Mouse (Mus musculus) lung, postnatal 0 days (tissue): ENCODE results near the gene Nup98. TPM values are rescaled to one million over a fixed set of nuclear protein-coding genes. Genes with fewer than 3 reads are reported as not detected.

Experiments used
- ATAC-seq: fragments of 200-750 bp; cut with Nextera tagmentation; 2 replicates; pipeline ENCODE4 v1.8.0; 2017; ENCODE audit warnings: moderate library complexity
- DNase-seq: peaks from one replicate; pipeline ENCODE4 v3.0.0-alpha.2; 2016; ENCODE audit warnings: low spot score
- H3K27ac ChIP-seq: fragments of 300-500 bp; sonication (generic); 2 replicates; pipeline ENCODE4 v1.5.1; 2014; ENCODE audit warnings: antibody characterized with exemption, mild to moderate bottlenecking, low read length, mixed read lengths
- H3K27me3 ChIP-seq: fragments of 300-500 bp; sonication (generic); replicated peaks from 2 replicates; pipeline ENCODE4 v1.6.1; 2014; ENCODE audit warnings: low read length, mixed read lengths; ENCODE audit not compliant: insufficient read depth
- H3K36me3 ChIP-seq: fragments of 300-500 bp; sonication (generic); 2 replicates; pipeline ENCODE4 v1.6.1; 2014; ENCODE audit warnings: low read length, mixed read lengths; ENCODE audit not compliant: insufficient read depth
- H3K4me1 ChIP-seq: fragments of 300-500 bp; sonication (generic); 2 replicates; pipeline ENCODE4 v1.6.1; 2014; ENCODE audit warnings: antibody characterized with exemption, low read depth, low read length, mixed read lengths; ENCODE audit not compliant: insufficient read depth
- H3K4me2 ChIP-seq: fragments of 300-500 bp; sonication (generic); replicated peaks from 2 replicates; pipeline ENCODE4 v1.6.1; 2014; ENCODE audit warnings: low read depth, mild to moderate bottlenecking, low read length, moderate library complexity, mixed read lengths
- H3K4me3 ChIP-seq: fragments of 300-500 bp; sonication (generic); 2 replicates; pipeline ENCODE4 v1.5.1; 2014; ENCODE audit warnings: low read depth, low read length
- H3K9ac ChIP-seq: fragments of 300-500 bp; sonication (generic); replicated peaks from 2 replicates; pipeline ENCODE4 v1.6.1; 2014; ENCODE audit warnings: low read depth, mild to moderate bottlenecking
- H3K9me3 ChIP-seq: fragments of 300-500 bp; sonication (generic); 2 replicates; pipeline ENCODE4 v1.6.1; 2016; ENCODE audit warnings: low read length, mixed read lengths
- CTCF ChIP-seq: IDR thresholded peaks from 2 replicates; pipeline ENCODE4 v1.5.1; 2016; ENCODE audit warnings: antibody characterized with exemption, mild to moderate bottlenecking
- EP300 ChIP-seq: IDR thresholded peaks from 2 replicates; pipeline ENCODE4 v1.6.1; 2016; ENCODE audit warnings: antibody characterized with exemption, mild to moderate bottlenecking, control low read depth
- WGBS: fragments of 180-500 bp; shearing (Covaris S2); extraction: QIAGEN DNeasy Blood & Tissue Kit; methylation state at CpG from one replicate; pipeline ENCODE4 v1.1.7; 2014; 5-methylcytosine and 5-hydroxymethylcytosine counted together
- polyA plus RNA-seq: library from polyadenylated mRNA; unstranded; fragments of >200 nt; fragmentation: Nextera tagmentation; extraction: Ambion mirVana; gene quantifications from 2 replicates; pipeline ENCODE4 v1.2.1, GENCODE M21; 2015

The Nup98 gene
- polyA plus RNA-seq, 1 experiment from 2014 or later = 15.5 TPM

DNA sequence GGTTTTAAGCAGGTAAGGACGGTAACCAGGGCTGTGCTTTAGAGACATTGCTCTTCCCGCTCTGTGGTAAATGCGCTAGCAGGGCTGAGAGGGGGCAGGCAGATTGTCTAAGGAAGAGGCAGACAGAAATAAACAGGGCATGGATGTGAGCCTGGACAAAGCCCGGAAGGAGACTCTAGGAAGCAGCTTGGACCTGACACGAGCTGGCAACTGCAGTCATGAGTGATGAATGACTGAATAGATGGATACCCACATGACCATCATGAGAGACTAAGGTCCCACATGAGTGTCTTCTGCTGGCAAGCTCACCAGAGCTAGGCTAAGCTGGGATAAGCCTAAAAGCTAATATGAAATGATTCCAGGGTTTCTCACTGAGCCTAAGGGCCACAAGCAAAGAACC is 105.8 kb downstream of the Nup98 start:
- H3K4me3 ChIP-seq = no peak overlapping the region
- WGBS = 44% methylated on average over 5 of the region's 5 CpGs
- H3K27me3 ChIP-seq = no peaks in the 10 kb centered on the region
- H3K36me3 ChIP-seq = no peaks in the 10 kb centered on the region
- DNase-seq (peak; percentile 23), ATAC-seq (peak; percentile 41; the same call in 1 of the 2 replicates)
- H3K9ac ChIP-seq = no peak overlapping the region
- H3K9me3 ChIP-seq = no peaks in the 10 kb centered on the region
- peaks cover 14% of the 10 kb centered on the region for H3K4me1 ChIP-seq
- no peak overlapping the region for H3K27ac ChIP-seq
- peak; percentile 12; the same call in 1 of the 2 replicates for TF ChIP-seq EP300
- no peak for TF ChIP-seq CTCF
- no peak overlapping the region for H3K4me2 ChIP-seq

- Histone ChIP-seq H3K36me3 (no peaks in the 10 kb centered on the region), H3K27ac (no peak overlapping the region), H3K4me2 (no peak overlapping the region), H3K27me3 (no peaks in the 10 kb centered on the region), H3K9me3 (no peaks in the 10 kb centered on the region), H3K4me1 (peaks cover 14% of the 10 kb centered on the region), H3K9ac (no peak overlapping the region), H3K4me3 (no peak overlapping the region)
- 51% methylated on average over 2 of the region's 2 CpGs for WGBS
- TF ChIP-seq EP300 (no peak), CTCF (no peak)
- ATAC-seq = no peak
- no peak for DNase-seq
Observed at GRCm38 (mm10) chr7:102103555-102103954, 106.4 kb downstream of the Nup98 start.

- TF ChIP-seq CTCF (no peak), EP300 (no peak)
- Histone ChIP-seq H3K9me3 (no peaks in the 10 kb centered on the region), H3K4me1 (peaks cover 14% of the 10 kb centered on the region), H3K27ac (no peak overlapping the region), H3K4me3 (no peak overlapping the region), H3K36me3 (no peaks in the 10 kb centered on the region), H3K27me3 (no peaks in the 10 kb centered on the region), H3K9ac (no peak overlapping the region), H3K4me2 (no peak overlapping the region)
- WGBS = 52% methylated on average over 6 of the region's 6 CpGs
- ATAC-seq (no peak), DNase-seq (no peak)
Observed at GRCm38 (mm10) chr7:102102696-102103095, 107.3 kb downstream of the Nup98 start.

DNA sequence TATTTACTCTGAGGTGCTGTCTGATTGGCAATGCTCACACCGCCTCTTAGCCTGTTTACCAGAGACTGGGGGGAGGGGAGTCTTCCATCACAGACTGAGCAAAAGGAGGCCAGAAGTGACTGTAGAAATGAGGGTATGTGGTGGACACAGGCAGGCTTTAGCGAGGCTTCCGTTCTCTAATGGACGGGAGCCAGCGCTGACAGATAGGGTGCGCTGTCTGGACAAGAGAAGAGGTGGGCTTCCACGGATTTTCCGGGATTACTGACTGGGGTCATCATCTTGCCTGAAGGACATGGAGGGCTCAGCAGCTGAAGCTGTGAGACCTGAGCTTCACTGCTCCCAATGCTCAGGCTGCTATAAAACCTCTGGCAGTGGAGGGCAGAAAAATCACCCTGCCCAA is 107.7 kb downstream of the Nup98 start:
- Histone ChIP-seq H3K36me3 (no peaks in the 10 kb centered on the region), H3K9me3 (no peaks in the 10 kb centered on the region), H3K9ac (no peak overlapping the region), H3K27me3 (no peaks in the 10 kb centered on the region), H3K4me1 (peaks cover 14% of the 10 kb centered on the region), H3K4me2 (no peak overlapping the region), H3K4me3 (no peak overlapping the region), H3K27ac (no peak overlapping the region)
- ATAC-seq = no peak
- WGBS = 42% methylated on average over 8 of the region's 8 CpGs
- DNase-seq = no peak
- no peak for TF ChIP-seq EP300
- peak; percentile 17; the same call in 1 of the 2 replicates for TF ChIP-seq CTCF

- H3K36me3 ChIP-seq = no peaks in the 10 kb centered on the region
- H3K27ac ChIP-seq = no peak within 1 kb of the TSS
- H3K9me3 ChIP-seq = no peaks in the 10 kb centered on the region
- peaks cover 10% of the 10 kb centered on the region; the same call in 1 of the 2 replicates for H3K4me1 ChIP-seq
- H3K4me3 ChIP-seq = no peak within 1 kb of the TSS
- H3K4me2 ChIP-seq = peak within 1 kb of the TSS; percentile 71; the same call in 1 of the 2 replicates
- no peak within 1 kb of the TSS for H3K9ac ChIP-seq
- TF ChIP-seq EP300 = no peak
- TF ChIP-seq CTCF = no peak
- 60% methylated on average over 5 of the region's 5 CpGs for WGBS
- ATAC-seq (no peak), DNase-seq (no peak)
- H3K27me3 ChIP-seq = no peaks in the 10 kb centered on the region
Observed at GRCm38 (mm10) chr7:102101487-102101886, 108.5 kb downstream of the Nup98 start, which contains the start of gene Art1. Gene Art1 (plus strand): TSS chr7:102101743.

GRCm38 (mm10) chr7:102100868-102101267 is 109.1 kb downstream of the Nup98 start:
- no peak overlapping the region for H3K9ac ChIP-seq
- H3K9me3 ChIP-seq = no peaks in the 10 kb centered on the region
- no peak for DNase-seq
- ATAC-seq = no peak
- no peaks in the 10 kb centered on the region for H3K36me3 ChIP-seq
- H3K4me2 ChIP-seq = 0 out of 2 replicates have a peak overlapping the region, but pooled peaks have one; percentile 71
- H3K4me1 ChIP-seq = peaks cover 10% of the 10 kb centered on the region; the same call in 1 of the 2 replicates
- 67% methylated on average over 5 of the region's 5 CpGs for WGBS
- no peak for TF ChIP-seq EP300
- TF ChIP-seq CTCF = no peak
- no peak overlapping the region for H3K4me3 ChIP-seq
- no peak overlapping the region for H3K27ac ChIP-seq
- H3K27me3 ChIP-seq = no peaks in the 10 kb centered on the region
